Mouse (Mus musculus): ENCODE measurements around the gene C1qc.

GRCm38 (mm10) chr4:136864751-136865470, 28.0 kb downstream of the C1qc start:
- TF ChIP-seq CTCF (IDR thresholded peaks at IDR 0.05; ENCODE audit: borderline replicate concordance, insufficient read depth, low read depth, low read length) (no peak), POLR2A (IDR thresholded peaks at IDR 0.05; ENCODE audit: borderline replicate concordance, insufficient read depth, low read length) (no peak)
